Mouse (Mus musculus) small intestine, adult 2 months (tissue): ENCODE data around the gene Rpap1. TPM values are rescaled to one million over a fixed set of nuclear protein-coding genes. Genes with fewer than 3 reads are reported as not detected.

ENCODE experiments used
- H3K27ac ChIP-seq: fragments of 200-500 bp; 2 replicates; pipeline ENCODE4 v1.5.1; 2012; ENCODE audit warnings: low read depth, low read length, control low read depth, inconsistent platforms; ENCODE audit not compliant: insufficient read depth
- H3K27me3 ChIP-seq: fragments of 200-500 bp; 2 replicates; pipeline ENCODE4 v1.6.1; 2012; ENCODE audit warnings: mild to moderate bottlenecking, moderate library complexity, low read length, inconsistent platforms; ENCODE audit not compliant: control insufficient read depth, insufficient read depth
- H3K36me3 ChIP-seq: fragments of 200-500 bp; 2 replicates; pipeline ENCODE4 v1.6.1; 2012; ENCODE audit warnings: mild to moderate bottlenecking, low read length, control low read depth, inconsistent platforms; ENCODE audit not compliant: control insufficient read depth, insufficient read depth
- H3K4me1 ChIP-seq: fragments of 200-500 bp; 2 replicates; pipeline ENCODE4 v1.6.1; 2012; ENCODE audit warnings: low read length, inconsistent platforms, mixed read lengths; ENCODE audit not compliant: control insufficient read depth, insufficient read depth, insufficient read length
- H3K4me3 ChIP-seq: fragments of 200-500 bp; 2 replicates; pipeline ENCODE4 v1.5.1; 2012; ENCODE audit warnings: low read depth, mild to moderate bottlenecking, control low read depth, inconsistent platforms, low read length, moderate library complexity
- CTCF ChIP-seq: fragments of 200-500 bp; IDR thresholded peaks from 2 replicates; pipeline ENCODE4 v1.5.1; 2012; ENCODE audit warnings: low read depth, mild to moderate bottlenecking, control low read depth, inconsistent platforms, low read length, moderate library complexity, mixed read lengths; ENCODE audit not compliant: insufficient replicate concordance, insufficient read length; ENCODE audit errors: extremely low read depth
- POLR2A ChIP-seq: fragments of 200-500 bp; IDR thresholded peaks from 2 replicates; pipeline ENCODE4 v1.6.1; 2012; ENCODE audit warnings: low read depth, mild to moderate bottlenecking, control low read depth, inconsistent platforms, low read length, moderate library complexity
- WGBS: fragments of 180-500 bp; shearing (Covaris S2); methylation state at CpG from one replicate; pipeline ENCODE4 v1.1.7; 2018; 5-methylcytosine and 5-hydroxymethylcytosine counted together
- polyA plus RNA-seq: library from polyadenylated mRNA; depleted of rRNA; stranded (reverse); fragments of >200 nt; gene quantifications from 2 replicates; pipeline ENCODE4 v1.2.3, GENCODE M21; 2012; rRNA removed

Rpap1 gene
- polyA plus RNA-seq = 12.8 and 18.2 TPM in 2 replicates

- H3K36me3 ChIP-seq = peaks cover 5% of the 10 kb centered on the region; the same call in 1 of the 2 replicates
- no peak within 1 kb of the TSS for H3K27ac ChIP-seq
- TF ChIP-seq POLR2A (peak; percentile 83), CTCF (0 out of 2 replicates have a peak, but pooled peaks have one; percentile 3)
- H3K4me1 ChIP-seq = no peaks in the 10 kb centered on the region
- H3K4me3 ChIP-seq = peak within 1 kb of the TSS; percentile 63
- under 1% methylated on average over 44 of the region's 44 CpGs for WGBS
- no peaks in the 10 kb centered on the region for H3K27me3 ChIP-seq
These were observed at the start of gene Rpap1 for GRCm38 (mm10) chr2:119787206-119787883. Rpap1 (minus strand) TSS chr2:119787537.

GRCm38 (mm10) chr2:119834231-119834630, 46.9 kb upstream of the Rpap1 start:
- WGBS = 63% methylated on average over 4 of the region's 4 CpGs
- H3K36me3 ChIP-seq = no peaks in the 10 kb centered on the region
- TF ChIP-seq POLR2A = no peak
- TF ChIP-seq CTCF = no peak
- no peaks in the 10 kb centered on the region; the same call in 1 of the 2 replicates for H3K27me3 ChIP-seq
- no peak overlapping the region for H3K4me3 ChIP-seq
- no peaks in the 10 kb centered on the region for H3K4me1 ChIP-seq
- no peak overlapping the region for H3K27ac ChIP-seq

GRCm38 (mm10) chr2:119830579-119830978, 43.2 kb upstream of the Rpap1 start:
- H3K4me1 ChIP-seq = no peaks in the 10 kb centered on the region
- WGBS = 58% methylated on average over 2 of the region's 2 CpGs
- no peaks in the 10 kb centered on the region for H3K36me3 ChIP-seq
- TF ChIP-seq CTCF = no peak
- no peak for TF ChIP-seq POLR2A
- no peak overlapping the region for H3K27ac ChIP-seq
- H3K27me3 ChIP-seq = no peaks in the 10 kb centered on the region; the same call in 1 of the 2 replicates
- H3K4me3 ChIP-seq = no peak overlapping the region

DNA sequence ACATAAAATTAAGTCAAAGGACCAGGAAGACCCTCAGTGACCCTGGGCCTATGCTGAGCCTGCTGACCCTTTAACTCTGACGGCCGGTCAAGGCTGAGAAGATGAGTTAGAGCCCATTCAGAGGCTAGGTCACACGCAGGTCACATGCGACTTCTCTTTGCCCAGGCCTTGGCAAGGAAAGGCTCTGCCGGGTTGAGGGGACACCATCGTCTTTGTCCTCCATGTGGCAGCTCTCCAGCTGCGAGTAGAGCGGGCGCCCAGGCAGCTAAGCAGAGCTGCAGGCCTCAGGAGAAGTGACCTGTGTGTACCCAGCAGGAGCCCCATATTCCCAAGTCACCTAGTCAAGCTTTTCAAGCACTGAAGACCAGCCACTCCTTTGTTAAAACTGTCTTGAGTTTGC, 33.8 kb upstream of the Rpap1 start:
- no peak overlapping the region for H3K4me3 ChIP-seq
- H3K4me1 ChIP-seq = no peaks in the 10 kb centered on the region
- no peaks in the 10 kb centered on the region for H3K36me3 ChIP-seq
- no peak overlapping the region for H3K27ac ChIP-seq
- WGBS = 92% methylated on average over 9 of the region's 9 CpGs
- no peaks in the 10 kb centered on the region for H3K27me3 ChIP-seq
- TF ChIP-seq POLR2A (no peak), CTCF (no peak)

DNA sequence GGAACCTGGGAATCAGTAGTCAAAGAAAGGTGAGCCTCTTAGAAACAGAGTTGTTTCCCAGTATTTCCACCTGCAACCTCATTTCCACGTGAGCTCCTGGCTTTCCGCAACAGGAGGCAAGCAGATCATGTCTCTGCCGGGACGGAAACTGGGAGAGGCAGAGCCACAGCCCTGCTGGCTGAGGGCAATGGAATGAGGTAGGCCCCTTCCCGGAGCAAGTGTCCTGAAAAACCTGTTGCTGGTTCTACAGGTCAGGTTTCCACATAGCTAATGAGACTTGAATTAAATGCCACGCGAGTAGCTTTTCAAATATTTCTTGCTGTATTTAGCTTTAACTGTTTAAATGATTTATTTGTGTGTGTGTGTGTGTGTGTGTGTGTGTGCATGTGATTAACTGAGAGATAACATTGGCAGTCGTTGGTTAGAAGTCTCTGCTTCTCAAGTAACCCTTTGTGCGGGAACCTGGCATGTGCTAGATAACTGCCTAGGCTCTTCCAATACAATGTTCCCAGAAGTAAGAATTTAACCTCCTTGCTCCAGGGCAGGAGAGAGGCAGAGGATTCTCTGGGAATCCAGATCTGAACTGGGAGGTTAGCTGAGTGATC, 31.4 kb upstream of the Rpap1 start:
- no peak overlapping the region for H3K27ac ChIP-seq
- TF ChIP-seq CTCF (no peak), POLR2A (no peak)
- H3K27me3 ChIP-seq = no peaks in the 10 kb centered on the region
- H3K4me3 ChIP-seq = no peak overlapping the region
- 35% methylated on average over 9 of the region's 9 CpGs for WGBS
- H3K4me1 ChIP-seq = no peaks in the 10 kb centered on the region
- no peaks in the 10 kb centered on the region for H3K36me3 ChIP-seq

DNA sequence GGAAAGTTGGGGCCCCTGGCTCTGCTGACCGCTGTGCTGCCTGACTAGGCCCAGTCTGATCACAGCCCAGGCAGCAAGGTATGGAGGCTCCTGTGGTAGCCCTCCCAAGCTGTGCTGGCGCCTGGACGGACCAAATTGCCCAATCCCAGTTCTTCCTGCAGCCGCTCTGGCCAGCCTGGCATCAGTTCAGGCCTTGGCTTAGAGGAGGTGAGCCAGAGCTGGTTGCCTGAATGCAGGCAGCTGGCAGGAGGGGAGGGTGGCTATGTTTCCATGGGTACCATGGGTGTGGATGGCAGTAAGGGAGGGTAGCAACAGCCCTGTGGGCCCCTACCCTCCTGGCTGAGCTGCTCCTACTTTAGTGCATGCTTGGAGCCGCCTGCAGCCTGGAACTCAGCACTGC, 29.7 kb upstream of the Rpap1 start:
- H3K4me1 ChIP-seq = no peaks in the 10 kb centered on the region
- H3K36me3 ChIP-seq = no peaks in the 10 kb centered on the region
- no peak overlapping the region for H3K4me3 ChIP-seq
- 95% methylated on average over 5 of the region's 5 CpGs for WGBS
- no peaks in the 10 kb centered on the region for H3K27me3 ChIP-seq
- no peak overlapping the region for H3K27ac ChIP-seq
- TF ChIP-seq POLR2A (no peak), CTCF (no peak)

DNA sequence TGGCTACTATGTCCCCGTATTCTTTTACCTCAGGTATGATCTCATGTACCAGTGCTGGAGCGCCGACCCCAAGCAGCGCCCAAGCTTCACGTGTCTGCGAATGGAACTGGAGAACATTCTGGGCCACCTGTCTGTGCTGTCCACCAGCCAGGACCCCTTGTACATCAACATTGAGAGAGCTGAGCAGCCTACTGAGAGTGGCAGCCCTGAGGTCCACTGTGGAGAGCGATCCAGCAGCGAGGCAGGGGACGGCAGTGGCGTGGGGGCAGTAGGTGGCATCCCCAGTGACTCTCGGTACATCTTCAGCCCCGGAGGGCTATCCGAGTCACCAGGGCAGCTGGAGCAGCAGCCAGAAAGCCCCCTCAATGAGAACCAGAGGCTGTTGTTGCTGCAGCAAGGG, 29.3 kb upstream of the Rpap1 start:
- no peaks in the 10 kb centered on the region for H3K27me3 ChIP-seq
- TF ChIP-seq POLR2A (no peak), CTCF (no peak)
- 95% methylated on average over 13 of the region's 13 CpGs for WGBS
- H3K4me3 ChIP-seq = no peak overlapping the region
- H3K4me1 ChIP-seq = no peaks in the 10 kb centered on the region
- no peak overlapping the region for H3K27ac ChIP-seq
- H3K36me3 ChIP-seq = no peaks in the 10 kb centered on the region
